Mouse (Mus musculus): ENCODE data around the gene Trim15.
"Not testable (repeated sequence)": the region's sequence is repeated elsewhere in the genome, so short reads cannot be mapped to it uniquely, and the experiment has no call there.

The Trim15 gene

DNA sequence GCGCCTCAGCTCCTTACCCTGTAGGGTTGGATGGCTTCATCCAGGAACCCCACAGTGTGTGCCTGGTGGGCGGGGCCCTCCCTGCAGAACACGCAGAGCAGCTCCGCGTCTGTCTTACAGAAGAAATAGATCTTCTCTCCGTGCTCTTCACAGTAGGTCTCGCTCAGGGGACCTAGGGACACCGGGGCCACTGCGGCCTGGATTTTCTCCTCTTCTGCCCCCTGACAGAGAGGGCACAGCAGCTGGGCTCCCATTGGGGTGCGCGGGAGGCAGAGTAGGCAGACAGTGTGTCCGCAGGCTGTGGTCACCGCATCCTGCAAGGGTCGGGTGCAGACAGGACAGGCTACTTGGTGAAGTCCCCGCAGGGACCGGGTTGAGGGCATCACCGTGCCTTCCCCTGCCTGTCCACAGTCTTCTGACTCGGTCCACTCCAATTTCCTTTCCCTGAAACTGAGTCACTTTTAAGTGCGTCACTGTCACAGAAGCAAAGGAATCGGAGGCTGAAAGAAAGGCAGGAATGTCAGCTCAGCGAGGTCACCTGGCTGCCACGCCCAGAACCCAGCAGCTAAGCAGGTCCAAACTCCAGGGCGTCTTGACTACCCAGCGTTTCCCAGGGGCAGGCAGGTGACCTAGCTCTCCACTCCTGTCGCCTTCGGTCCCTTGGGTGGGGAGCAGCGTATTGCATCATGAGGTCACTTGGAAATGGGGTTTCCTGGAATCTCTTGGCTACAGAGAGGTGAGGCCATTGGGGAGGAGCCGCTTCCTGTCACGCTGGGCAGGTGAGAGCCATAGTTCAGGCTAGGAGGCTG lies at the start of gene Trim15:
Gene Trim15, minus strand, starts transcription at position 492 of the 809 bp plus-strand sequence.
- DNase-seq: no peak

GRCm38 (mm10) chr17:36915076-36915475 lies 48.1 kb upstream of the Trim15 start:
- DNase-seq: peak; percentile 60 to 81

GRCm38 (mm10) chr17:36914108-36914507 lies 47.1 kb upstream of the Trim15 start:
- DNase-seq: peak; percentile 72 to 90

DNA sequence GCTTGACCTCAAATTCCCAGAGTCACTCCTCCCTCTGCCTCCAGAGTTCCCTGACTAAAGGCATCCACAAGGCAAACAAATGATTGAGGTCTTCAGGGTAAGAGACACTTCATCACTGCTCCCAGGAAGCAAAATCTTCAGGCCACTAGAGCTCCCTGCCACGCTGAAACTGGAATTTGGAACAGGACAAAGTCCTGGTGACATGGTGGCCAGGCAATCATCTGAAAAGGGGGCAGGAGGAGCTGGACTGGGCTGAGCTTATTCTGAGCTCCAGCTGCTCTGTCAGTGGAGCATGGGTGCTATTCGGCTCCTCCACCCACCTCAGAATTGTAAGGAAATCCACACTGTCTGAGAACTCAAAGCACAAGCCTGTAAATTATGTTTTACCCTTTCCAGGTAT lies 45.0 kb upstream of the Trim15 start:
- no peak for DNase-seq

DNA sequence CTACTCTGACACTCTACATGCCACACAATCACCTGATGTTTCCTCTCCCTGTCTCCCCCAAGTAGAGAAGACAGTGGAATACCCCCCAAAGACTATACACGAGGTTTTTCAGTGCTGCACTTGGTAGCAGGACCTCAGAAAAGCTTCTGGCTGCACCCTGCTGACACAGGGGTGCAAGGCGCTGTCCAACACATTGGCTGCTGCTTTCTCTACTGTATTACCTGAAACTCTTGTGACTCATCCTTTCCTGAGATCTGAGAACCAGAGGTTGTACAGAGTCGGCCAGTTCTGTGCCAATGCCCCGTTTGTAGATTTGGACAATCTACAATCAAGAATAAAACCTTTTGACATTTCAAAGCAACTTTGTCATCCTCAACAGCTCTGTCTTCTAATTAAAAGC lies 42.8 kb upstream of the Trim15 start:
- DNase-seq: no peak

DNA sequence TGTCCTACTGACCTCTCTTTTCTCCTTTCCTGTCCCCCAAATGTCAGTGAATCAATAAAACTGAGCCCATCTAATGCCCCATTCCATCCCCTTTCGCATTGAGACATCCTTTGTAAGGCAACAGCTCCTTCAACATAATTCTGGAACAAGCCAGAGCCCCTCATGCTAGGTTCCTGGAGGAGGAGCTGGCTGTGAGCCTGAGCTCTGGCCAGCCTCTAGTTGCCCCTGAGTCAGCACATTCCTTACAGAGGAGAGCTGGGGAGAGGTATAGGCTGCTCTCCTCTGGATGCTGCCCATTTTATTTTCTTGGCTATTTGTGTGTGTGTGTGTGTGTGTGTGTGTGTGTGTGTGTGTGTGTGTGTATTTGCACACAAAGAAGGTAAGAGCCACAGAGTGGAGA lies 41.2 kb upstream of the Trim15 start:
- no peak for DNase-seq

GRCm38 (mm10) chr17:36903651-36904050 lies 36.6 kb upstream of the Trim15 start:
- DNase-seq: no peak

- no peak for DNase-seq
Observed at GRCm38 (mm10) chr17:36900691-36901090, 33.7 kb upstream of the Trim15 start.

- DNase-seq: no peak
Observed at GRCm38 (mm10) chr17:36900001-36900400, 33.0 kb upstream of the Trim15 start.

GRCm38 (mm10) chr17:36899376-36899775 lies 32.4 kb upstream of the Trim15 start:
- no peak for DNase-seq

DNA sequence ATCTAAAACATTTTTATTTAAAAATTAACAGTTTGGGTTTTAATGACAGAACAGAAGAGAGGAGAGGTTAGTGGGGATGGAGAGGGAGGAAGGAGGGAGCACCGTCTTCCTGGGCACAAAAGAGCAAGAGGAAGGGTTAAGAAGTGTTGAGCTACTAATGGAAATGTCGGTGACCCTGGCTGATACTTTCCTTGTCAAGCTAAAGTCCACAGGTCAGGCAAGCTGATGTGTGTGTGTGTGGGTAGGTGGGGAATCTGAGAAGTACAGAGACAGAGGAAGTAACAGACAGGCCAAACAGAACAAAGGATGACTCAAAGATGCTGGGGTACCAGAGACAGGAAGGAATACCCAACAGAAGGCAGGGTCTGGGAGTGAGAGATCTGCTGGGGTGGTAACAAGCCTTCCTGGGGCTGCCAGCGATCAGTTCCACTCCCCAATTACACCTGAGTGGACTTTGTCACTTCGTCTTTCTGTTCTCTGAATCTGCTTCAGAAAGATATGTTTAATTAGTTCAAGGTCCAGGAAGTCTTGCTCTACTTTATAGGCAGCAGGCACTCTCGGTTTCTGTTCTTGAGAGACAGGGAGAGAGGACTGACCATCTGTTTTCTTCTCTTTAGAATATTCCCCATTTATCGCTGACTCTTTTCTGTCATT lies 30.7 kb upstream of the Trim15 start, which contains the start of gene Trim31:
Gene Trim31, plus strand, starts transcription at position 567 of the 654 bp plus-strand sequence.
- no peak for DNase-seq

DNA sequence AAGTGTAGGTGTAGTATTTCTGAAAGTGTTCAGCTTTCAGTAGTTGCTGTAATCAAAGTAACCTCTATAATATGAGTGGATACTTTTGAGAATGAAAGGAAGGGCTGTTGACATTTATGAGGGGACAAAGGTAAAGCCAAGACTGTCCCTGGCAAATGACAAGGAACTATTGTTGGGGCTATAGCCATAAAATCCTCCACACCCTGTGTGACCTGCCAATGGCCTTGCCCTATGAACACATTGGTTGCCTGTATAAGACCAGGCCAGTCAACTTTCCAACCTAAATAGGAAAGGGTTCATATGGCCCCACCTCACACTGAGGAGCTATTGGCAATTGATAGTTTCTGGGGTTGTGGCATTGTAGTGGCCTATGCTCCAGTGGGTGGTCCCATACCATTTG lies 30.1 kb upstream of the Trim15 start:
- no peak for DNase-seq

- peak; percentile 8 to 61 for DNase-seq
Observed at GRCm38 (mm10) chr17:36896583-36896982, 29.6 kb upstream of the Trim15 start.

DNA sequence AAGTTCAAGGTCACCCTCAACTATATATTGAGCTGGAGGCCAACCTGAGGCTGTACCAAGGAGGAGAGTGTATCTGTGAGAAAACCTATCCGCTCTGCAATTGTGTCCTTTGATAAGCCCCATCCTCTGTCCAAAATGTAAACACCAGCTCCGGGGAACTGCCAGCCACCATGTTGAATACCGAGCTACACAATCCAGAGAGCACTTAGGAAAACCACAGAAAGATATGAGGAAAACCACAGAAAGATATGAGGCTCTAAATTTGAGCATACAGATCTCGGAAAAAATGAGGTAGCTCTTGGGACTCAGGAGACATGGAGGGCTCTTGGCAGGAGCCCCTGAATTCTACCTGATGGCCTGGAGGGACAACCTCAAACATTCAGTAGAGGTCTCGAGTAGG lies 26.4 kb upstream of the Trim15 start:
- no peak for DNase-seq

GRCm38 (mm10) chr17:36892362-36892761 lies 25.4 kb upstream of the Trim15 start:
- DNase-seq: peak; percentile 15 to 59

DNA sequence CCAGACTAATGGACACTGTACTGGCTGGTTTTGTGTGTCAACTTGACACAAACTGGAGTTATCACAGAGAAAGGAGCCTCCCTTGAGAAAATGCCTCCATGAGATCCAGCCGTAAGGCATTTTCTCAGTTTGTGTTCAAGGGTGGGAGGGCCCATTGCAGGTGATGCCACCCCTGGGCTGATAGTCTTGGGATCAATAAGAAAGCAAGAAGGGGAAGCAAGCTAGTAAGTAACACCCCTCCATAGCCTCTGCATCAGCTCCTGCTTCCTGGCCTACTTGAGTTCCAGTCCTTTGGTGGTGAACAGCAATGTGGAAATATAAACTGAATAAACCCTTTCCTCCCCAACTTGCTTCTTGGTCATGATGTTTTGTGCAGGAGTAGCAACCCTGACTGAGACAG lies 24.5 kb upstream of the Trim15 start:
- not testable (repeated sequence) for DNase-seq

DNA sequence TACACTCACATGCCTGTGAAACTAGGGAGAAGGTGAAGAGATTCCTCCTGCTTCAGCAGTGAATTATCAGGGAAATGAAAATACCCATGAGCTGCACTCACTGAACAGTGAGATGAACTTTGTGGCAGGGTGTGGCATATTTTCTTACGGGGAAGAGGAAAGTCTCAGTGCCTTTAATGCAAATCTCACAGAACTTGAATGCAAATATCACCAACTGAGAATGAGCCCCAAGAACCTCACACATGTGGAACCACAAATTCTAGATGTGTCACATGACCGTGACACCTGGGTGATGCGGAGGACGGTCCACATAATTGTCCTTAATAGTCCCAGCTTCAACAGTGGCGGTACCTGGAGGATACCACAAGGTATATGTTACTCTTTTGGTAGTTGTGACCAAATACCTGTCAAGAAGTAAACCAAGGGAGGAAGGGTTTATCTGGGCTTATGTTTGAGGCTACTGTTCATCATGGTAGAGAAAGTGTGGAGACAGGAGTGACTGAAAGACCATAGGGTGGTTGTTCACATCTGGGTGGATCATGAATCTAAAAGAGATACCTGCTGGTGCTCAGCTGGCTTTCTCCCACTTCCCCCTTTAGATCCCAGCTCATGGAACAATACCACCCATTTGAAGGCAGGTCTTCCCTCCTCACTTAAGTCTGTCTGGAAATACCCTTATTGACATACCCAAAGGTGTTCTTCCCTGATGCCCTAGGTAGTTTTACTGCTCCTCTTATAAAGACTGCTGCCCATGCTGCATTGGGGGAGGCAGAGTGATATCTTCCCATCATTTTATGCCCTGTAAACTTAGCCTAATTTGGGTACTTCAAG lies 23.3 kb upstream of the Trim15 start, which contains the start of gene Trim40:
Gene Trim40, minus strand, starts transcription at position 51 of the 831 bp plus-strand sequence.
- DNase-seq: no peak

DNA sequence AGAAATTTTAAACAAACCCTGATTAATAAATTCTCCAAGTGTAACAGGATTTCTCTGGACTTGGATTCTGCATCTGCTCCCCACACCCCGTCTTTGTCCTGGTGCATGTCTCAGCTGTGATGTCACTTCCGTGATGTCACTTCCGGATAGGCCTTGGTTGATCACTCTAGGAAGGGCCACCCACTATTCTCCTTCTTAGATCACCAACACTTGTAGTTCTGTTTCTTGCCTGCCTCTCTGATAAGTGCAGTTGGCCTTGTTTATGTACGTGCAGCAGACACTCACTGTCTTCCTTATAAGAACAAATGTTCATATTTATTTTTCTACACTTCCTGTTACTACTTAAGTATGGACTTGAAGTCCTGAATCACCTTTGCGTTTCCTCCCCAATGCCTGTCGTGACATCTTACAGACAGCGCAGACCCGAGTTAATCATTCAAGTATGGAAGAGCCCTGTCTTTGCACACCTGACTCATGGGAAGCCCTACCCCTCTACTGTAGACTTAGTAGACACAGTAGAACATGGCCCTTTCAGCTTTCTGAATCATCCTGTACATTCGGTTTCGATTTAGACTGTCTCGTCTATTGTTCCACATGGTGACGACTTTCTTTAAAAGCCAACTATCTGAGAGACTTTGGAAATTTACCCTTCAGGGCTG lies 18.3 kb upstream of the Trim15 start:
- DNase-seq: no peak

DNA sequence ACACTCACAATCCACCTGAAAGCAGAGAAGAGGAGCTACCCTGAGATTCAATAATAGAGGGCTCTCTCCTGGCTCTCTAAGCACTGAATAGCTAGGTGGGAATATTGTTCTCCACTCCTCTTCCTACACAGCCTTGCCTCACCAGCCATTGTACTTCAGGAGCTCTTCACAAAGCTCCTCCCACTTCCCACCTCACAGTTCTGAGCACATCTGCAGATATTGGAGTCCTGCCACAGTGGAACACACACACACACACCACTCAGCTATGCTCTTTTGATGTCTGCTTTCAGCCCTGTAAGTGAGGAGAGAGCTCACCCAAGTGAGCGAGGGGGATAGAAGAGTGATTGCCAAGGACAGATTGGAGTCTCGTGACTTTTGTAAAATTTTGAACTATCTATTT lies 16.3 kb upstream of the Trim15 start:
- DNase-seq: no peak

DNA sequence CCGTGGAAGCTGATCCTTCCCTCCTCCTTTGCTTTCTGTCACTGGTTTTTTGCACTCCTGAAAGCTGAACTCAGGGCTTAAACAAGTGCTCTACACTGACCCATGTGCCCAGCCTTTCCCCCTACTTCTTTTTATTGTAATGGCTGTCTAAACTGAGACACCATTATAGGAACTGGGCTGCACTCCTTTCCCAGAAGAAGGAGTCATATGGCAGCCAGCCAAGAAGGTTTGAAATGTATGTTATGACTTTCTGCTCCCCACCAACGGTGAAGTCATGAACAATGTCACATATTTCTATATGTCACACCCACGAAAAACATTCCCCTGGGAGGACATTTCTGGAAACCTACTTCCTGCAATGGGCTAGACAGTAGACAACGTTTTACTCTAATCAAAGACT lies 7.6 kb upstream of the Trim15 start:
- DNase-seq: no peak

DNA sequence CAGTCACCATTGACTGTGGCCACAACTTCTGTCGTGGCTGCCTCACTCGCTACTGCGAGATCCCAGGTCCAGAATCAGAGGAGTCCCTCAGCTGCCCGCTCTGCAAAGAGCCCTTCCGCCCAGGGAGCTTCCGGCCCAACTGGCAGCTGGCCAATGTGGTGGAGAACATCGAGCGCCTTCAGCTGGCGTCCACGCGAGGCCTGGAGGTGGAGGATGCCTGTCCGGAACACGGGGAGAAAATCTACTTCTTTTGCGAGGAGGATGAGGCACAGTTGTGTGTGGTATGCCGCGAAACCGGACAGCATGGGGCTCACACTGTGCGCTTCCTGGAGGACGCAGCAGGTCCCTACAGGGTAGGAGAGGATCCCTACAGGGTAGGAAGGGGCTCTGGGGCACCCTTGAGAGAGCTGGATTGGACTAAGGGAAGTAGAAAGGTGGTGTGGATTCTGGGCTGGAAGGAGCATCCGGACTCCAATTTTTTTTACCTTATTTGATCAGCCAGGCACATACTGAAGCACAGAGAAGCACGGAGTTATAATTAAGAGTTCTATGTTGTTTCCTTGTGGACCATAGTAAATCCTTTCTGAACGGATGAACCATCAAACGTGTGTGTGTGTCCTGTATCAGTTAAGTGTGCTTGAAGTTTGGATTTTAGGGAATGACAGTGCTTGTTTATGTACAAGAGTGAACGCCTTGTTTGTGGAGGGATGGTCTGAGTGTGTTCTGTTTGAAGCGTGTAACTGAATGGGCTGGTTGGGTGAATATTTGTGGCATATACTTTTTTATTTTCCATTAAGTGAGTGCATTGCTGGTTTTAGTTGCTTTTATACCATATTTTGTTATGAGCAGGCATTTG lies 3.2 kb upstream of the Trim15 start:
- DNase-seq: peak; percentile 15 to 44
